Mouse (Mus musculus): ENCODE data around the gene Sos2.

- TF ChIP-seq CTCF (IDR thresholded peaks at IDR 0.05; ENCODE audit: low read depth, low read length) (no peak), GATA1 (IDR thresholded peaks at IDR 0.05; ENCODE audit: borderline replicate concordance, low read length) (no peak), TAL1 (conservative IDR thresholded peaks at IDR 0.05; ENCODE audit: low read depth, low read length) (no peak)
Measured at GRCm38 (mm10) chr12:69693471-69693870, 11.8 kb upstream of the Sos2 start.

Data from G1E (cell line).